Mouse (Mus musculus) liver, embryonic 16.5 days (tissue): Measurements from ENCODE around the gene Anapc7. TPM values are rescaled to one million over a fixed set of nuclear protein-coding genes. Genes with fewer than 3 reads are reported as not detected.

ENCODE experiments used
- ATAC-seq: fragments of 200-750 bp; cut with Nextera tagmentation; 2 replicates; pipeline ENCODE4 v1.8.0; 2017; ENCODE audit warnings: low read depth, mild to moderate bottlenecking, moderate number of reproducible peaks, moderate library complexity
- H3K27ac ChIP-seq: fragments of 300-500 bp; sonication (generic); 2 replicates; pipeline ENCODE4 v1.5.1; 2014; ENCODE audit warnings: mild to moderate bottlenecking, low read length
- H3K27me3 ChIP-seq: fragments of 300-500 bp; sonication (generic); 2 replicates; pipeline ENCODE4 v1.6.1; 2014; ENCODE audit warnings: low read depth, low read length, mixed read lengths; ENCODE audit not compliant: control insufficient read depth, insufficient read depth
- H3K36me3 ChIP-seq: fragments of 300-500 bp; sonication (generic); 2 replicates; pipeline ENCODE4 v1.6.1; 2014; ENCODE audit warnings: mild to moderate bottlenecking; ENCODE audit not compliant: control insufficient read depth, insufficient read depth
- H3K4me1 ChIP-seq: fragments of 300-500 bp; sonication (generic); 2 replicates; pipeline ENCODE4 v1.6.1; 2014; ENCODE audit warnings: low read depth, low read length, mixed read lengths; ENCODE audit not compliant: control insufficient read depth
- H3K4me2 ChIP-seq: fragments of 300-500 bp; sonication (generic); 2 replicates; pipeline ENCODE4 v1.6.1; 2014; ENCODE audit warnings: low read depth, low read length, mixed read lengths
- H3K4me3 ChIP-seq: fragments of 300-500 bp; sonication (generic); 2 replicates; pipeline ENCODE4 v1.5.1; 2014; ENCODE audit warnings: low read depth, mild to moderate bottlenecking, low read length
- H3K9ac ChIP-seq: fragments of 300-500 bp; sonication (generic); 2 replicates; pipeline ENCODE4 v1.6.1; 2014; ENCODE audit warnings: low read depth, low read length
- H3K9me3 ChIP-seq: fragments of 300-500 bp; sonication (generic); replicated peaks from 2 replicates; pipeline ENCODE4 v1.6.1; 2016; ENCODE audit warnings: low read length; ENCODE audit not compliant: control insufficient read depth
- WGBS: fragments of 180-500 bp; shearing (Covaris S2); extraction: QIAGEN DNeasy Blood & Tissue Kit; methylation state at CpG from one replicate; pipeline ENCODE4 v1.1.7; 2014; ENCODE audit not compliant: insufficient replicate concordance; 5-methylcytosine and 5-hydroxymethylcytosine counted together
- polyA plus RNA-seq: library from polyadenylated mRNA; unstranded; fragments of >200 nt; fragmentation: Nextera tagmentation; extraction: Ambion mirVana; gene quantifications from 2 replicates; pipeline ENCODE4 v1.2.1, GENCODE M21; 2015

The Anapc7 gene
- polyA plus RNA-seq, 1 experiment from 2014 or later = 14.9 TPM

GRCm38 (mm10) chr5:122439400-122440094, 18.1 kb downstream of the Anapc7 start:
- no peak overlapping the region for H3K27ac ChIP-seq
- ATAC-seq = no peak
- 81% methylated on average over 19 of the region's 19 CpGs for WGBS

GRCm38 (mm10) chr5:122440095-122440630, 18.7 kb downstream of the Anapc7 start:
- Histone ChIP-seq H3K9ac (no peak overlapping the region), H3K27ac (no peak overlapping the region), H3K4me2 (no peak overlapping the region), H3K4me1 (no peaks in the 10 kb centered on the region), H3K9me3 (no peaks in the 10 kb centered on the region), H3K4me3 (no peak overlapping the region), H3K36me3 (peaks cover 68% of the 10 kb centered on the region), H3K27me3 (no peaks in the 10 kb centered on the region)
- ATAC-seq = no peak
- 90% methylated on average over 12 of the region's 12 CpGs for WGBS

More at GRCm38 (mm10) chr5:122439400-122440094, 18.1 kb downstream of the Anapc7 start:
- H3K4me1 ChIP-seq = no peaks in the 10 kb centered on the region
- H3K9ac ChIP-seq = no peak overlapping the region
- peaks cover 65% of the 10 kb centered on the region for H3K36me3 ChIP-seq
- no peak overlapping the region for H3K4me2 ChIP-seq
- no peaks in the 10 kb centered on the region for H3K9me3 ChIP-seq
- H3K27me3 ChIP-seq = no peaks in the 10 kb centered on the region
- no peak overlapping the region for H3K4me3 ChIP-seq

GRCm38 (mm10) chr5:122444492-122444891, 23.0 kb downstream of the Anapc7 start:
- Histone ChIP-seq H3K4me2 (no peak overlapping the region), H3K4me3 (no peak overlapping the region), H3K9ac (no peak overlapping the region), H3K36me3 (peaks cover 34% of the 10 kb centered on the region), H3K9me3 (no peaks in the 10 kb centered on the region), H3K27ac (no peak overlapping the region), H3K4me1 (no peaks in the 10 kb centered on the region), H3K27me3 (no peaks in the 10 kb centered on the region)
- WGBS = 85% methylated on average over 10 of the region's 10 CpGs
- ATAC-seq = no peak

- no peaks in the 10 kb centered on the region for H3K4me1 ChIP-seq
- no peak overlapping the region for H3K9ac ChIP-seq
- H3K4me2 ChIP-seq = no peak overlapping the region
- no peaks in the 10 kb centered on the region for H3K27me3 ChIP-seq
- H3K27ac ChIP-seq = no peak overlapping the region
- no peak for ATAC-seq
- no peaks in the 10 kb centered on the region for H3K9me3 ChIP-seq
- H3K4me3 ChIP-seq = no peak overlapping the region
- peaks cover 27% of the 10 kb centered on the region for H3K36me3 ChIP-seq
- 82% methylated on average over 11 of the region's 11 CpGs for WGBS
Observed at GRCm38 (mm10) chr5:122445051-122445610, 23.6 kb downstream of the Anapc7 start.

GRCm38 (mm10) chr5:122447857-122448256, 26.4 kb downstream of the Anapc7 start:
- peaks cover 12% of the 10 kb centered on the region for H3K36me3 ChIP-seq
- no peak overlapping the region for H3K9ac ChIP-seq
- H3K27ac ChIP-seq = no peak overlapping the region
- H3K4me3 ChIP-seq = no peak overlapping the region
- 84% methylated on average over 8 of the region's 8 CpGs for WGBS
- H3K9me3 ChIP-seq = no peaks in the 10 kb centered on the region
- ATAC-seq = no peak
- H3K4me2 ChIP-seq = no peak overlapping the region
- H3K27me3 ChIP-seq = no peaks in the 10 kb centered on the region
- peaks cover 2% of the 10 kb centered on the region; the same call in 1 of the 2 replicates for H3K4me1 ChIP-seq

GRCm38 (mm10) chr5:122448869-122449268, 27.4 kb downstream of the Anapc7 start:
- Histone ChIP-seq H3K9ac (no peak overlapping the region), H3K36me3 (peaks cover 11% of the 10 kb centered on the region), H3K4me1 (peaks cover 2% of the 10 kb centered on the region; the same call in 1 of the 2 replicates), H3K4me3 (no peak overlapping the region), H3K27ac (no peak overlapping the region), H3K9me3 (no peaks in the 10 kb centered on the region), H3K4me2 (no peak overlapping the region), H3K27me3 (no peaks in the 10 kb centered on the region)
- 66% methylated on average over 5 of the region's 5 CpGs for WGBS
- no peak for ATAC-seq

- WGBS = 71% methylated on average over 7 of the region's 7 CpGs
- H3K4me2 ChIP-seq = no peak overlapping the region
- no peak overlapping the region for H3K9ac ChIP-seq
- no peak overlapping the region for H3K4me3 ChIP-seq
- no peak for ATAC-seq
- no peaks in the 10 kb centered on the region for H3K9me3 ChIP-seq
- no peak overlapping the region for H3K27ac ChIP-seq
- H3K36me3 ChIP-seq = peaks cover 14% of the 10 kb centered on the region
- H3K27me3 ChIP-seq = no peaks in the 10 kb centered on the region
- H3K4me1 ChIP-seq = peaks cover 2% of the 10 kb centered on the region; the same call in 1 of the 2 replicates
Observed at GRCm38 (mm10) chr5:122449946-122450345, 28.5 kb downstream of the Anapc7 start.

- Histone ChIP-seq H3K36me3 (peaks cover 23% of the 10 kb centered on the region), H3K27ac (no peak overlapping the region), H3K27me3 (no peaks in the 10 kb centered on the region), H3K9ac (no peak overlapping the region), H3K4me3 (no peak overlapping the region), H3K4me1 (peaks cover 2% of the 10 kb centered on the region; the same call in 1 of the 2 replicates), H3K9me3 (no peaks in the 10 kb centered on the region), H3K4me2 (no peak overlapping the region)
- no peak for ATAC-seq
- 61% methylated on average over 5 of the region's 5 CpGs for WGBS
Observed at GRCm38 (mm10) chr5:122450913-122451317, 29.4 kb downstream of the Anapc7 start.

GRCm38 (mm10) chr5:122451324-122451723, 29.8 kb downstream of the Anapc7 start:
- Histone ChIP-seq H3K27me3 (no peaks in the 10 kb centered on the region), H3K9ac (no peak overlapping the region), H3K4me1 (peaks cover 2% of the 10 kb centered on the region; the same call in 1 of the 2 replicates), H3K27ac (no peak overlapping the region), H3K4me3 (no peak overlapping the region), H3K36me3 (peaks cover 26% of the 10 kb centered on the region), H3K9me3 (no peaks in the 10 kb centered on the region), H3K4me2 (no peak overlapping the region)
- ATAC-seq = no peak
- WGBS = 77% methylated on average over 5 of the region's 5 CpGs
